Mouse (Mus musculus): ENCODE measurements at regions not wholly inside any gene's neighbourhood (a gene's known extent, or its start where the extent isn't known, plus 50 kb on each side); places are given as distances from the start of the nearest gene placed in this dataset.

- TF ChIP-seq CTCF (IDR thresholded peaks at IDR 0.05; ENCODE audit: borderline replicate concordance, extremely low read depth, insufficient read depth, insufficient read length) (no peak), POLR2A (IDR thresholded peaks at IDR 0.05; ENCODE audit: borderline replicate concordance, extremely low read depth, insufficient read depth, insufficient read length, poor library complexity, severe bottlenecking) (no peak)
These were observed 105.7 kb downstream of the Pmp22 start for GRCm38 (mm10) chr11:63234481-63234880.

Data from brain, embryonic 14.5 days (tissue).